Mouse (Mus musculus) embryonic fibroblast, embryonic 13.5 days (primary cell): ENCODE results near the gene Polr1a. TPM values are rescaled to one million over a fixed set of nuclear protein-coding genes. Genes with fewer than 3 reads are reported as not detected.

Source experiments
- H3K27ac ChIP-seq: 2 replicates; pipeline ENCODE4 v1.5.1; 2012; ENCODE audit warnings: low read length, control low read depth, inconsistent platforms; ENCODE audit not compliant: insufficient read depth
- H3K4me1 ChIP-seq: 2 replicates; pipeline ENCODE4 v1.6.1; 2011; ENCODE audit warnings: low read length; ENCODE audit not compliant: control insufficient read depth, insufficient read depth
- H3K4me3 ChIP-seq: 2 replicates; pipeline ENCODE4 v1.5.1; 2011; ENCODE audit warnings: mild to moderate bottlenecking, control low read depth, low read length; ENCODE audit not compliant: insufficient read depth
- CTCF ChIP-seq: IDR thresholded peaks from 2 replicates; pipeline ENCODE4 v1.5.1; 2011; ENCODE audit warnings: mild to moderate bottlenecking, control low read depth, low read length, moderate library complexity, borderline replicate concordance; ENCODE audit not compliant: insufficient read depth
- POLR2A ChIP-seq: IDR thresholded peaks from 2 replicates; pipeline ENCODE4 v1.6.1; 2011; ENCODE audit warnings: low read depth, mild to moderate bottlenecking, control low read depth, low read length, moderate library complexity
- polyA plus RNA-seq: library from polyadenylated mRNA; stranded (reverse); fragments of >200 nt; gene quantifications from 2 replicates; pipeline ENCODE4 v1.2.4, GENCODE M21; 2011; ENCODE audit warnings: low read depth; ENCODE audit not compliant: missing spikeins, insufficient read length

Gene Polr1a
- polyA plus RNA-seq, 1 experiment, result 35.6 TPM

- TF ChIP-seq CTCF, result no peak
- TF ChIP-seq POLR2A, result no peak
- Histone ChIP-seq H3K4me1 (no peaks in the 10 kb centered on the region), H3K27ac (no peak overlapping the region), H3K4me3 (no peak overlapping the region)
Measured at GRCm38 (mm10) chr6:72025497-72025896, 116.6 kb downstream of the Polr1a start.

- TF ChIP-seq POLR2A (no peak), CTCF (no peak)
- Histone ChIP-seq H3K4me1 (no peaks in the 10 kb centered on the region), H3K27ac (no peak overlapping the region), H3K4me3 (no peak overlapping the region)
Measured at GRCm38 (mm10) chr6:72028079-72028478, 119.2 kb downstream of the Polr1a start.

- H3K4me3 ChIP-seq, result no peak overlapping the region
- no peak overlapping the region for H3K27ac ChIP-seq
- H3K4me1 ChIP-seq, result no peaks in the 10 kb centered on the region
- TF ChIP-seq CTCF, result no peak
- TF ChIP-seq POLR2A, result no peak
Measured at GRCm38 (mm10) chr6:72029674-72030073, 120.8 kb downstream of the Polr1a start.

Other genes starting within 250 kb of the Polr1a start
- gene Reep1, start 201.5 kb upstream of the Polr1a start, polyA plus RNA-seq, result 2.2 and 4.5 TPM in 2 replicates
- 35.9 and 39.7 TPM in 2 replicates for gene Mrpl35, start 82.1 kb upstream of the Polr1a start, polyA plus RNA-seq
- 132 and 134 TPM in 2 replicates for gene Immt, start 77.7 kb upstream of the Polr1a start, polyA plus RNA-seq
- 105 and 111 TPM in 2 replicates for gene Ptcd3, start 303 bp upstream of the Polr1a start, polyA plus RNA-seq
- gene St3gal5, start 188.5 kb downstream of the Polr1a start, polyA plus RNA-seq, result 32.3 and 34.3 TPM in 2 replicates